Mouse (Mus musculus) heart, postnatal 36 days (tissue): ENCODE results near the gene Chrdl2. TPM values are rescaled to one million over a fixed set of nuclear protein-coding genes. Genes with fewer than 3 reads are reported as not detected.
"Not testable (repeated sequence)": the region's sequence is repeated elsewhere in the genome, so short reads cannot be mapped to it uniquely, and the experiment has no call there.

Experiments
- DNase-seq, 2 experiments: peaks; one replicate each; pipeline ENCODE4 v3.0.0; 2021 to 2022
- intact Hi-C: fragments of 180-260 bp; cut with DNase I; formaldehyde crosslinking; loops from one replicate; pipeline ENCODE4 v1.15.1; 2025
- total RNA-seq, 2 experiments: library from RNA; stranded (reverse); gene quantifications; 2 replicates each; pipeline ENCODE4 v1.2.3; 2021

The Chrdl2 gene
- total RNA-seq = under 1 TPM in 1 of 2 experiments, not detected in 1; 0.38 TPM

DNA sequence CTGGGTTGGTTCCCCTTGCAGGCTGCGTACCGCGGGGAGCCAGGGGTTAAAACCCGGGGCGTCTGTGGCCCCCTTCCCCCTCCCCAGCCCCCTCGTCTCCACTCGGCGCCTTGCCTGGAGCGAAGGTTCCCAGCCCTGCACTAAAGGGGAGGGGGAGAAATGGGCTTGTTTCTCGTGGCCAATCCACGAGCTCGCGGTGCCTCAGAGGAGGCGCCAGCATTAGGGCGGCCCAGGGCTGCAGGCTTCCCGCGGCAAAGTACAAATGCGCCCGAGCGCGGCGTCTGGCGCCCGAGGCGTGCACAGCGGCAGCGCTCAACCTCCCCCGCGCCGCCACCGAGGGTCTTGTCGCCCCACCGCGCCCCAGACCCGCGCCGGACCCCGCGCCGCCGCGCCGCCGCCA is at the start of gene Chrdl2:
Gene Chrdl2 (plus strand): TSS at position 383 of the 400 bp plus-strand sequence.
- no peak for DNase-seq
- intact Hi-C loops = loop anchor here (5.0 kb wide), 1 partner anchor 182 kb away; no protein-coding TSS in a partner anchor

DNA sequence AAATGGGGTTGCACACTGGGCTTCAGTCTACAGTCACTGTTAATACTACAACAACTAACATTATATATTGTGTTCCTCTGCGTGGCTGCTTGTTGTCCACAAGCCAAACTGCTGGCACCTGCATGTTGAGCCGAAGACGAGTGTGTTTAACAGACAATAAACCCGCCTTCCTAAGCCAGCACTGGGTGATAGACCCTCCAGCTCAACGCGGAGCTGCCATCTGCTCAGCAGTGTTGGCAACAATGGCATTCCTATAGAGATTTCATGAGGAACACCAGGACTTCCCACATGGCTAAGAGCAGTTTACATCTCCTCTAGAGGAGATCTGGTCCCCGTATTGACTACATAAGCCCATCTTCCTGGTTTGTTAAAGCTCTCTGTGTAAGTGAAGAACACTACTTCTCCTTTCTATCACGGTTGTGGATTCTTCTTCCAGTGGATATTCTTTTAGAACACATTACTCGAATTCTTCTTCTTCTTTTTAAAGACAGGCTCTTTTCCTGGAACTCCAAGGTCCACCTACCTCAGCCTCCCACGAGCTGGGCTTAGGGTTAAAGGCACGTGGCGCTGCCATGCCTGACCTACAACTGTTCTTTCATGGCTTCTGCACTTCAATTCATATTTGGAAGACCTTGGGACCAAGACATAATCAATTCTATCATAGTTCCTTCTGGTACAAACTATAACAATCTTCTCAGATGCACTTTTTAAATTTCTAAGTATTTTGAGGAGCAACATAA is 48.6 kb upstream of the Chrdl2 start:
- DNase-seq = no peak
- intact Hi-C loops = no loop called here

DNA sequence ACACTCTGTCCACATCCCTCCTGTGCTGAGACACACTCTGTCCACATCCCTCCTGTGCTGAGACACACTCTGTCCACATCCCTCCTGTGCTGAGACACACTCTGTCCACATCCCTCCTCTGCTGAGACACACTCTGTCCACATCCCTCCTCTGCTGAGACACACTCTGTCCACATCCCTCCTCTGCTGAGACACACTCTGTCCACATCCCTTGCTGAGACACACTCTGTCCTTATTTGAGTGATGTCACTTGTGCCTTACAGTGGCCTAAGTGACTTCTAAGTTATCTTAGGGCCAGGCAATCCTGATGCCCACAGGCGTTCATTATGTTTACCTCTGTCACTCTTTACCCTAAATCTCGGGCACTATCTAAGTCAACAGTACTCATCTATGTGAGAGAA is 45.4 kb upstream of the Chrdl2 start:
- intact Hi-C loops, DNase-seq: not testable (repeated sequence)

DNA sequence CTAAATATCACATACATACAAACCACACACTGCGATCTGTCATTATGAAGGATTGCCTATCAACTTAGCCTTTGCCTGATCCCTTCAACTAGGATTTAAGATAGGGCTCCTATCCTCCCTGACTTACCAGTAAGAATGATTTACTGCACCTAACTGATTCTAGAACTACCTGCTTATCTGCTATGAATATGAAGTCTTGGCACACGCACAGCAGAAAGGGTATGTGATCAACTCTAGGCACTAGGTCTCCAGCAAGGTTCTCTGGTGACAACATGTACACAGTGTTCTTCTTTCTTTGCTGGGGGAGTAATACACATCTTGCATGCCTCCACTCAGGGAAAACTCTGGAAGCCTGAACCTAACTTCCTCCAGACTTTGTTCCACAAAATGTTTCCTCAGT is 44.5 kb upstream of the Chrdl2 start:
- intact Hi-C loops = no loop called here
- DNase-seq = no peak

DNA sequence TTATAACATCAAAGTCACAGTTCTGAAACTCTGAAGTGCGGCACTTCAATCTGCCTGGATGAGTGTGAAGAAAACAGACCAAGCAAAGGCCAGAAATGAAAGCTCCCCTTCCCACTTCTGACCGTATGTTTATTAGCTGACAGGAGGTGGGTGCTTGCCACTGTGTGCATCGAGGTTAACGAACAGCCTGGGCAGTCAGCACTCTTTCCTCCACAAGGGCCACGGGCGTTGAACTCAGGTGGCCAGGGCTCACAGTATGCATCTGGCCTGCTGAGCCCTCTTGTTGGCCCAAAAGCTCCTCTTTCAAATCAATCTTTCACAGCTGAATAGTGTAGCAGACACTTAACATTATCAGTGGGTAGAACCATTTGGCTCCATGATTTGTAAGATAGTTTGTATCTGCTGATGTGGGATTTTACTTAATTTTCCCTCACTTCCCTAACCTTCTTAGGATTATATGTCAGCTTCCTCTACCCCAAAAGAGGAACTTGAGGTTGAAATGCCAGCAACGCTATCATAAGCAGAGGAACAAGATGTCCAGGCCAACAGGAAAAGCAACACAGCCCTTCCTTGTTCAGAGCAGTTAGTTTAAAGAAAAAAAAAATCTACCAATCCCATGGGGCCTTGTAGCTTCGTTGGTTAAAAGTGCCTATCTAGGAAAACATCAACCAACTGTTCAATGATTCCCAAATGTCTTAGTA is 43.3 kb upstream of the Chrdl2 start:
- intact Hi-C loops = no loop called here
- peak in 1 of 2 experiments; percentile 36 for DNase-seq

DNA sequence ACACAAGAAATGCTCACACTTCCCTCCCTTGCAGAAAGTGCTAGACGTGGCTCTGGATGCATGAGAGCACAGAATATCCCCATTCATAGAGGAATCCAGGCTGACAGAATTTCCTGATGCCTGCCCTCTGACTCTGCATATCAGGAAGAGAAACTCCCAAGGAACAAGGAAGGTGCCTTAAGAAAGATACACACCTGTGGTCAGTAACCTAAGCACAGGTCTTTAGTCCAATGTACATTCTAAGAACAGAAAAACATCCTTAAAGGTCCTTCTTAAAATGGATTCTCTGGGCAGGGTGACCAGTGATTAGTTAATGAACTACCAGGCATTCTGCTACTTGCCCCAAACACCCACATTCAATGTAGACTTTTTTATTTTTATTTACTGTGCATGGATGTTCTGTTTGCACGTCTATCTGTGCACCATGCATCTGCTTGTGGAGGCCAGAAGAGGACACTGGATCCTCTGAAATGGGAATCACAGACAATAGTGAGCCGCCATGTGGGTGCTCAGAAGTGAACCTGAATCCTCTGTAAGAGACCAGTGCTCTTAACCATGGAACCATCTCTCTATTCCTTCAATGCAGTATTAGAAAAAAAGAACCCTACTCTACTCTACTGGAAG is 42.6 kb upstream of the Chrdl2 start:
- intact Hi-C loops = no loop called here
- DNase-seq = peak in 1 of 2 experiments; percentile 40

DNA sequence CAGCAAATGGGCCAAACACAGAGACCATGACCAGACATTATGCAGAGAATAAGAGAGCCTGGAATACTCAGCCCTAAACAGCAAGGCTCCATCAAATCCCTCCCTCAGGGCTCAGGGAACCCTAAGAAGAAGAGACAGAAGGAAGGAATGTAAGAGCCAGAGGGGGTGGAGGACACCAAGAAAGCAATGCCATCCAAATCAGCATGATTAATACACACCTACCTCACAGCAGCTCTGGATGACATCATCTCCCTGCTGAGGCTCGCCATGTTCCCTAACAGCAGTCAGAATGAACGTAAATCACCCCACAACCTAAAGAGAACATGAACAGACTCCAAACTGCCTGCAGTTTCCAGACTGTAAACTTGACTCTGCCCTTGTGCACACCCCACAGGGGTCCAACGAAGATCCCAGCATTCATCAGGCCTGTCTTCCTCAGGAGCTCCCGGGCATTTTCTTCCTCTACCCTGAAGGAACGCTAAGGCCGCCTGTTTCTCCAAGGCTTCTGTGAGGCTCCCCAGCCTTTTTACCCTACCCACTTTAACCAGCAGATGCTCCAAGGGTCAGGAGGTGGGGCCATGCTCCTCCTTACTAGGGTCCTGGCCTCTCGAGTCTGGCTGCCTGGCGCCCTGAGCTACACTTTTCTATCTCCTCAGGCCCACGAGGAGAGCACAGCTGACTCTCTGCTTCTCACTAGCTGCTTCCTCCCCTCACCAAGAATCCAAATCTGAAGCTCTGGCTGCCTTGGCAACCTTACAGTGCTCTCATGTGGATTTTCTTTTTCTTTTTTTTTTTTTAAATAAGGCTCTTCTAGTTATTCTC is 40.7 kb upstream of the Chrdl2 start:
- intact Hi-C loops = no loop called here
- DNase-seq = no peak

DNA sequence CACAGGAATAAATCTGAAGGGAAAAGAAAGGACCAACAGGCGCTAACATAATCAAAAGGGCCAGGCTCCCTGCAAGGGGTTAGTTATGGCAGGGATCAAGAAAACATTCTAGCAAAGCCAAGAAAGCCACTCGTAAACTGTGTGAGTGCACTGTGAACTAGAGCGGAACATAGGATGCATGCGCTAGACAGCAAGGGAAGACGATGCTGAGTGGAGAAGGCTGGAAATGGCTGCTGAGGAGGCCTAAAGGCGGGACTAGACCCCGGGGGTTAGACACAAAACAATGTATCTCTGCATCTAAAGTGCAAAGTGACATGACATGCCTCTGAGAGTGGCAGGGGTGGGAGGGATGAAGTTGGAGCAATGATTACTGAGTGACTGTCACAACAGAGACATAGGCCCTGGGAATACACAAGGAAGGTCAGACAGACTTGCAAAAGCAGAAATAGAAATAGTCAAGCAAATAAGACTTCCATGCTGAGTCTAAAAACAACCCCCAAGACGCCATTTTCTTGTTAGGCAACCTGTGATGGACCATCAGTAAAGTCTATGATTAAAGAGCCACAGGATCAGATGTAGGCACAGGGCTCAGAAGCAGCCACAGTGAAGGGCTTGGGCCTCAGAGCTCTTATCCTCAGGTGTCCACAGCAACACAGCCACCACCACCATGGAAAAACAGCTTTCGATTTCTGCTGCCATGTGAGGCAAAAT is 39.8 kb upstream of the Chrdl2 start:
- DNase-seq = no peak
- intact Hi-C loops = no loop called here

DNA sequence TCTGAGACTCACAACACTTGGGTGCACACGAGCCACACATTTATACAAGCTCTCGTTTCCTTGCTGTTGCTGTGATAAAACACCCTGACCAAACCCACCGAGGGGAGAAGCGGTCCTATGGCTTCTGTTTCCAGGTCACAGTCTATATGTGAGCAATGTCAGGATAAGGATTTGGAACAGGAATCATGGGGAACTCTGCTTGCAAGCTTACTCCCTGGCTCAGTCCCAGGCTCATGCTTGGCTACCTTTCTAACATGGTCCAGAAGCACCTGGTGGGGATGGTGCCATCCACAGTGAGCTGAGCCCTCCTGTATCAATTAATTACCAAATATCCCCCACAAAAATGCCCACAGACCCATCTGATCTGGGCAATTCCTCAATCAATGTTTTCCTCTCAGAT is 36.8 kb upstream of the Chrdl2 start:
- intact Hi-C loops = no loop called here

DNA sequence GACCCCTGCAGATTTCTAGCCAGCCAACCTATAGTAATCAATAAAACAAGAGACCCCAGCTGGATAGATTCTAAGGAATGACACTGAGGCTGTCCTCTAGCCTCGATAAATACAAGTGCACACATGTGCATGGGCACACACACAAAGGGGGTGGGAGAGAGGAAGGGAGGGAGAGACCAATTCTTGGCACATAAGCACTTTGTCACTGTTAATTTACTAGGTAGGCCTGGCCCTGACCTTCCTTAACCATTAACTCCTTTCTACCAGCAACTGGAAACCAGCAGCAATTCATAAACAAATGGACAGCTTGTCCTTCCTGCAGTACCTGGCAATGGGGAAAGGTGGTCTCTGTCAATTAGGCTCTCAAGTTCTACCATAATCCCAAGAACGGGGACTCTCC is 34.0 kb upstream of the Chrdl2 start:
- intact Hi-C loops = loop anchor here (10.0 kb wide), 1 partner anchor 487 kb away; the partner anchor contains the start of gene Rps3

More for the DNA sequence above, 36.8 kb upstream of the Chrdl2 start:
- no peak for DNase-seq

DNA sequence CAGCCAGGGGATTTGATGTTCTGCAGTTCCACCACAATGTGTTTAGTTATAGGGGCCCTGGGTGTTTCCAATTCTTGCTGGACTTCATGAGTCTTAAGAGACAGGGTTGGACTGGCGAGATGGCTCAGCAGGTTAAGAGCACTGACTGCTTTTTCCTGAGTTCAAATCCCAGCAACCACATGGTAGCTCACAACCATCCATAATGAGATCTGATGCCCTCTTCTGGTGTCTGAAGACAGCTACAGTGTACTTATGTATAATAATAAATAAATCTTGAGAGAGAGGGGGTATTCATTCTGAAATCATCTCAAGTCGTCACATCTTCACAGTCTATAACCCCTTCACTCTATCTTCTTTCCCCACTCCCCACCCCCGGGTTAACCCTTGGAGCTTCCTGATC is 33.1 kb upstream of the Chrdl2 start:
- not testable (repeated sequence) for DNase-seq
- intact Hi-C loops = loop anchor here (10.0 kb wide), 1 partner anchor 488 kb away; the partner anchor contains the start of gene Rps3

More for the DNA sequence above, 34.0 kb upstream of the Chrdl2 start:
- no peak for DNase-seq

DNA sequence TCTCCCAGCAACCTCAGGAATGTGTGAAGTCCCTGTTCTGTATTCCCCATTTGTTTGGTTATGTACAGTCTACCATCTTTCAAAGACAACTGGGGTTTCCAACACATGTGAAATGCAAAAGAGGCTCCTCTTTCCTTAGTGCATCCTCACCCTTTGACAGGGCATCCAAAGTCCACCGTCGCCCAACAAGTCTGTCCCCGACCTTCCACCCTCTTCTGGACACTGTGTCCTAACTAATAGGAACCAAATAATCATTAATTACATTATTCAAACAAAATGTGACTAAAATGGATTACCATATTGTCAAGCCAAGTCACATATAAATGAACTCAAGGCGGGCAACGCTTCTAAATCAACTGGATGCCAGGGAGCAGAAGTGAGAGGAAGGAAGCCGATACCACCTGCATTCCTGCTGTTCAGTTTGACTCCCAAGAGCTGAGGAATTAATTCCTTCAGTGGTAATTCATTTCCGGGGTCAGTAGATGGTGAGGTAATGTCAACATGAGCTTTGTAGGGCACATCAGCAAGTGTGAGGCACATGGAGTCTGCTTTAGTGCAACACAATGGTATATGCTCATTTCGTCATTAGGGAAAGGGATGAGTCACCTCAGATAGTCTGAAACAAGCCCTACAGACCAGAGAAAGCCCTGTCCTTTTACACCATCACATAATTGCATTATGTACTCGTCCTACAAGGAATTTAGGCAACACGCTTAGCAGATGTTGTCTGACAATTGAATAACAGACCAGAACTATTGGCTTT is 31.6 kb upstream of the Chrdl2 start:
- DNase-seq = no peak
- intact Hi-C loops = loop anchor here (10.0 kb wide), 1 partner anchor 490 kb away; the partner anchor contains the start of gene Rps3

DNA sequence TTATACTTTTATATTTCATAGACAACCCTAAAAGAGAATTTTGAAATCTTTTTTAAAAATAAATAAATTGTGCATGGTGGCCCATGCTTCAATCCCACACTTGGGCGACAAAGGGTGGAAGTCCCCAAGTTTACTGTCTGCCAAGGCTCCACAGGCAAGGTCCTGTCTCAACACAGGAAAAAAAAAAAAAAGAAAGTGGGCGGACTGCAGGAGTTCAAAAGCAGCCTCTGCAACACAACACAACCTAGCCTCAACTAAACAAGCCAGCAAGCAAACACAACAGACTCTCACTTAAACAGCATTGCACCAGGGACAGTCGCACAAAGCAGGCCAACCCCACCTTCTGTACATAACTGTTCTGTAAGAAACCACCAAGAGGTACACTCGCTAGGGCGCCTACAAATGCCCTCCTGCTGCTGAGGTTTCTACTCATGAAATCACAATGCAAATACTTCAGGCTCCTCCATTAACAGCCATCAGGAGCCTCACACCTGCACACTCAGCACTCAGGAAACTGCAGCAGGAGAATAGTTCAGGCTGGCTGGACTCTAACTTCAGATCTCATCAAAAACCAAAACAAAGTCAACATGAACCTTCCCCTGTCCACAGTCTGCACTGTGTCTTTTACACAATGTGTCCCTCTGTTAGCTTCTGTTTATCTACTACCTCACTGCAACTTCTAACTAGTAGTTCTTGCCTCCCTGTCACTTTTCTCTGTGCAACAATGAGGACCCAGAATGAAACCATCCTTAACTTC is 30.0 kb upstream of the Chrdl2 start:
- intact Hi-C loops = loop anchor here (10.0 kb wide), 1 partner anchor 491 kb away; the partner anchor contains the start of gene Rps3
- no peak for DNase-seq

DNA sequence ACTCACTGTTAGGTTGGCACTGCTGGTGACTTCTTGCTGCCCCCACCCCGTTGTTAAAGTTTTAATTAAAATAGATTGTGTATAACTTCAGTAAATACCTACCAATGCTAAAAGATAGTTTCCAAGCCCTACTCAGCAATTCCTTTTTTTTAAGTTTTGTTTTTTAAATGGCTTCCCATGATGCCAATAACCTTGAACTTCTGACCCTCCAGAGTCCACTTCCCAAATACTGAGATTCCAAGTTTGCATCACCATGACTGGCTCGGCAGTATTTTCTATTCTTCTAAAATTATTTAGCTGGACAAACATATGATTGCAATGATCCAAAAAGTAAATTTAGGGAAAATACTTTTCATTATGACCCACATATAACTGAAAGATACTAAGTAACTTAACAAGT is 27.9 kb upstream of the Chrdl2 start:
- DNase-seq = no peak
- intact Hi-C loops = loop anchor here (10.0 kb wide), 1 partner anchor 493 kb away; the partner anchor contains the start of gene Rps3

DNA sequence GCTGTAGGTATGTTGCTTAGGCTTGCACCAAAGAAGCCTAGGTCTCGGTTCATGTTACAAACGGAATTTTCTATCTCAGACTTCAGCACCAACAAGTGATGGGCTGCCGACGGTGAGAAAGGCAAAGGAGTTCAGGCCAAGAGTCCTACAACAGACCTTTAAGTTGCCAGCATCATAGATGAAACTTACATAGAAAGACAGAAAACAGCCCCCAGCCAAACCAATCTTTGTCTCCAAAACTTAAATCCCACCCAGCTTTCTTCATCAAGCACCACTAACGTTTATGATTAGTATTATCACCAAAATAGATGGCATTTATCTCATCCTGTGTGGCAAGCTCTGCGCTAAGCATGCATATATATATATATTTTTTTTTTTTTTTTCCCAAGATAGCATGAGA is 26.9 kb upstream of the Chrdl2 start:
- DNase-seq = no peak
- intact Hi-C loops = loop anchor here (10.0 kb wide), 1 partner anchor 494 kb away; the partner anchor contains the start of gene Rps3

DNA sequence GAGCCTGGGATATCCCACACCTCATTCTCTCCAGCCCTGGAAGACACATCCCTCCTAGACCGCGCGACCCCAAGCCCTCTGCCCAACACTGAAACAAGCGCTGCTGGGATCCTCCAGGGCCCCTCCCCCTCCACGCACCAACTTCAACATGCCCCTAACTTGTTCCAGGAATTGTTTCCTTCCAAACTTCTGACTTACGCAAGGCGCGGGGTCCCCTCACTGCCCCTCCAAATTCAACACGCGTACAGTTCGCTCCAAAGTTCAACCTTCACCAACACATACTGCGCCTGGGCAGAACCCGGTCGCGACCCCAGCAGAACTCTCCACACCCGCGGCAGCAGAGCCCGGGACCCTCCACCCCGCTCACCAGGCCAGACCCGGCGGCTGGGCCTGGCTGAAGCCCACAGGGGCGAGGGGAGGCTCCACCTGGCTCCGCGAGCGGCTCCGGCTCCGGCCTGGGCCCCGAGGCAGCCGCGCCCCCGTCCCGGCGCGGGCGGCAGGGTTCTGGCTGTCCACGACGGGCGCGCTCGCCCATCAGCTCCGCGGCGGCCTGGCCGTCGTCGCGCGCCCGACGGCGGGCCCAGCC is 26.3 kb upstream of the Chrdl2 start:
- peak; percentile 48 to 67 for DNase-seq
- intact Hi-C loops = loop anchor here (10.0 kb wide), 1 partner anchor 495 kb away; the partner anchor contains the start of gene Rps3

DNA sequence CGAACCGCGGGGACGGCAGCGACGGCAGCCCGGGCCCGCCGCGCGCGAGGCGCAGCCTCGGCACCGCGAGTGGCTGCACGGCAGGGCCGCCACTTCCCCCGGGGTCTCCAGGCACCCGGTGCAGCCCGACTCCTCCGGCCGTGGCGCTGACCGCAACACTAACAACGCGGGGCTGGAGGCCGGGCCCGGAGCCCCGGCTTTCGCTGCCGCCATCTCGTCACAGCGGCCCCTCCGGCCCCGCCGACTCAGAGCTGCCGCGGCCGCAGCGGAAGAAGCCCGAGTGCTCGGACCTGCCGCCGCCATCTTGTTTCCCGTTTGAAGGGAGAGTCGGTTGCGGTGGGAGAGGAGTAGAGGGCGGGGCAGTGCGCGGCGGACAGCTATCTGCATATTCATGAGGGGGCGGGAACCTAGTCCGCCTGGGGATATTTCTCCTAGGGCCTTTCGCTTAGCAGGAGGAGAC is 25.8 kb upstream of the Chrdl2 start, which contains the start of gene Rnf169:
Gene Rnf169 (minus strand): TSS at position 317 of the 460 bp plus-strand sequence.
- DNase-seq = peak; percentile 89 to 91
- intact Hi-C loops = no loop called here
